Mouse (Mus musculus) liver, adult 2 months (tissue): Measurements from ENCODE around the gene 1700017B05Rik.

Experiments used
- CTCF ChIP-seq: fragments of 200-500 bp; IDR thresholded peaks from 2 replicates; pipeline ENCODE4 v1.5.1; 2011; ENCODE audit warnings: low read depth, low read length, control low read depth
- POLR2A ChIP-seq: fragments of 200-500 bp; IDR thresholded peaks from 2 replicates; pipeline ENCODE4 v1.6.1; 2011; ENCODE audit warnings: low read length, control low read depth; ENCODE audit not compliant: insufficient read depth; ENCODE audit errors: extremely low read depth

GRCm38 (mm10) chr9:57282686-57283085 is 20.3 kb upstream of the 1700017B05Rik start:
- TF ChIP-seq CTCF: no peak
- no peak for TF ChIP-seq POLR2A
